Mouse (Mus musculus): Measurements from ENCODE around the gene Ap1b1. TPM values are rescaled to one million over a fixed set of nuclear protein-coding genes. Genes with fewer than 3 reads are reported as not detected.
A peak's percentile ranks its signal among the peaks of the same experiment; 100 is the strongest.

Gene Ap1b1
- polyA plus RNA-seq, 1 experiment from 2014 or later = 48.3 TPM

DNA sequence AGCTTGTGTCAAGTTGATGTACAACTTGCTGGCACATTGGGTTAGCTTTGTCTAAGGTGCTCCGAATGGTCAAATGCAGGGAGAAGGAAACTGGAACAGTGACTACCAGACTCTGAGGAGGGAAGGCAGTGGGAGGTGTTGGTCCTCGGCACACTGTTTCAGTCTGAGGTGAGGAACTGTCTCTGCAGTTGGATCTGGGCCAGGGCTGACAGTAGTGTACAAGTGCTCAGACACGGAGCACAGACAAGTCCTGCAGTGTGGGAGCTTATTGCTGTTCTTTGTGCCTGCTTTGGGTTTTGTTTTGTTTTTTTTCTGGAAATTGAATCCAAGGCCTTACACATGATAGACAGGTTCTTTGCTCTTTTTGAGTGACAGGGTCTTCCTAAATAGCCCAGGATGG is 3.6 kb upstream of the Ap1b1 start:
- H3K9me3 ChIP-seq (ENCODE audit: control insufficient read depth, low read length) = no peaks in the 10 kb centered on the region
- ATAC-seq (ENCODE audit: low read depth) = no peak
- no peaks in the 10 kb centered on the region for H3K36me3 ChIP-seq (ENCODE audit: control insufficient read depth, insufficient read depth, low read length)
- no peak overlapping the region for H3K27ac ChIP-seq (ENCODE audit: low read length)
- H3K4me1 ChIP-seq (replicated peaks; ENCODE audit: control insufficient read depth, insufficient read depth, low read length) = peaks cover 6% of the 10 kb centered on the region; the same call in 1 of the 2 replicates
- WGBS = 56% methylated on average over 3 of the region's 3 CpGs
- H3K27me3 ChIP-seq (ENCODE audit: control insufficient read depth, insufficient read depth, low read depth, low read length) = no peaks in the 10 kb centered on the region
- H3K4me2 ChIP-seq (ENCODE audit: low read depth, low read length) = no peak overlapping the region
- H3K9ac ChIP-seq (ENCODE audit: low read length) = no peak overlapping the region
- H3K4me3 ChIP-seq (ENCODE audit: low read length) = no peak overlapping the region

DNA sequence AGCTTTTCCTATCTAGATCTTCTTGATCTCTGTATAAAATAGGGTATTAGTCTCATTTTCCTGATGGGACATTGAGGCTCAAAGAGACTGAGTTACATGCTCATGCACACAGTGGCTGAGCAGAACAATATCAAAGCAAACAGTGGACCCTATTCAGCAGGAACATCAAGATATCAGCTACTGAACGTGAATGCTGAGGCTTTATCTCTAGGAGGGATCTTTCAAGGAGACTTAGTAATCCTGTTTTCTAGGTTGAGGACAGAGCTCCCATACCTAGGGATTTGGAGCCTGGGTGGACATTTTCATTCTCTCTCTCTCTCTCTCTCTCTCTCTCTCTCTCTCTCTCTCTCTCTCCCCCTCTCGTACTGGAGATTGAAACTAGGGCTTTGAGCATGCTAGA is 3.1 kb upstream of the Ap1b1 start:
- Histone ChIP-seq H3K27me3 (ENCODE audit: control insufficient read depth, insufficient read depth, low read depth, low read length) (no peaks in the 10 kb centered on the region), H3K4me2 (ENCODE audit: low read depth, low read length) (no peak overlapping the region), H3K9me3 (ENCODE audit: control insufficient read depth, low read length) (no peaks in the 10 kb centered on the region), H3K36me3 (ENCODE audit: control insufficient read depth, insufficient read depth, low read length) (no peaks in the 10 kb centered on the region), H3K9ac (ENCODE audit: low read length) (no peak overlapping the region), H3K27ac (ENCODE audit: low read length) (no peak overlapping the region), H3K4me3 (ENCODE audit: low read length) (no peak overlapping the region), H3K4me1 (replicated peaks; ENCODE audit: control insufficient read depth, insufficient read depth, low read length) (peaks cover 6% of the 10 kb centered on the region; the same call in 1 of the 2 replicates)
- WGBS = 42% methylated on average over 2 of the region's 2 CpGs
- no peak for ATAC-seq (ENCODE audit: low read depth)

DNA sequence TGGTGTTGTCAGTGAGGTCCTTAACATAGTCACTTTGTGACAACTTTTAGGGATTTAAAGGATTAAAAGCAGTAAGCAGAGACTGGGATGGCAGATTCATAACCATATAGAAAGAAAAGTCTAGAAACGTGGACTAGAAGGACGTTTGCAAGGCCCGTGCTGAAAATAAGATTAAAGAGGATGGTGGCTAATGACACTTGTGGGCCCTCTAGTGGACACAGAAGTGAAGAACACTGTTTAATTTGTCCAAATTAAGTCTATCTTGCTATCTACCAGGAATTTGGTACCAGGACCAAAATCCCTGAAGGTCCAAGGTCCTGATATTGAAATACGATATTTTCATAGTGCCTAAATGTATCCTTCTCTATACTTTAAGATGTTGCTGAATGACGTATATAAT is 2.4 kb upstream of the Ap1b1 start:
- H3K36me3 ChIP-seq (ENCODE audit: control insufficient read depth, insufficient read depth, low read length) = no peaks in the 10 kb centered on the region
- no peak overlapping the region for H3K27ac ChIP-seq (ENCODE audit: low read length)
- no peak overlapping the region for H3K9ac ChIP-seq (ENCODE audit: low read length)
- peaks cover 6% of the 10 kb centered on the region; the same call in 1 of the 2 replicates for H3K4me1 ChIP-seq (replicated peaks; ENCODE audit: control insufficient read depth, insufficient read depth, low read length)
- WGBS = 2% methylated on average over 5 of the region's 5 CpGs
- H3K9me3 ChIP-seq (ENCODE audit: control insufficient read depth, low read length) = no peaks in the 10 kb centered on the region
- 0 out of 2 replicates have a peak overlapping the region, but pooled peaks have one; percentile 30 for H3K4me2 ChIP-seq (ENCODE audit: low read depth, low read length)
- H3K4me3 ChIP-seq (ENCODE audit: low read length) = no peak overlapping the region
- ATAC-seq (ENCODE audit: low read depth) = no peak
- H3K27me3 ChIP-seq (ENCODE audit: control insufficient read depth, insufficient read depth, low read depth, low read length) = no peaks in the 10 kb centered on the region

DNA sequence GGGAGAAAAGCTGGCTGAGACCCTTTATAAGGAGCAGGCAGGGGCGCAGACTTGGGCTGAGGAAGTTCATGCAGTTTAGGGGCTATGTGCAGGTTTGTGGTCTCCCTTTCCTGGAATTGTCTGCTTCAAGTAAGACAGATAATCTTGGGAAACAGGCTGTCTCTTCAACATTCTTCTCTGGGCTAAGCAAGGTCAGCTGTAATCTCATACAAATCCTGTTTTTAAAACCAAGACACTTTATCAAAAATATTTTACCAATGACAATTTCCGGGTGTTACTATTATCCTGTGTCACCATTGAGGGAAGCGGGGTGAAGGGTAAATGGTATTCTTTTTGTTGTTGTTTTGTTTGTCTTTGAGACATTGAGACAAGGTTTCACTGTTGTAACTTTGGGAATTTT is 1.8 kb upstream of the Ap1b1 start:
- no peak overlapping the region for H3K27ac ChIP-seq (ENCODE audit: low read length)

DNA sequence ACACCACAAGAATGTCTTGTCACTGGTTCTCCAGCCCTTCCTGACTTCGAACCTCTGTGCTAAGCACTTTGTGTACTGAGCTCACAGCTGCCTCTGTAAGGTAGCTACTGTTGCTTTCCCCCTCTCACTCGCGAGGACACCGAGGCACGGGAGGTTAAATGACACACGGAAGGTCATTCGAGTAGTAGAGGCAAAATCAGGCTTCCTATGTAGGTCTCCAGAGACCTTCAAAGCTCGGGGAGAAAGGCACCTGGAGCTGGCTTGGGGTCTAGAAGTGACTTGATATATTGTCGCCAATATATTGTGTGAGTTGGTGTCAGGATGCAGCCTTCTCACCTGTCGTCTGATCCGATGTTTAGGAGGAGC is 846 bp downstream of the Ap1b1 start:
- H3K4me3 ChIP-seq (ENCODE audit: low read length) = peak overlapping the region; percentile 74
- H3K9me3 ChIP-seq (ENCODE audit: control insufficient read depth, low read length) = no peaks in the 10 kb centered on the region
- no peak overlapping the region for H3K27ac ChIP-seq (ENCODE audit: low read length)
- 0 out of 2 replicates have a peak, but pooled peaks have one; percentile 7 for ATAC-seq (ENCODE audit: low read depth)
- H3K4me1 ChIP-seq (replicated peaks; ENCODE audit: control insufficient read depth, insufficient read depth, low read length) = peaks cover 6% of the 10 kb centered on the region; the same call in 1 of the 2 replicates
- WGBS = 44% methylated on average over 11 of the region's 11 CpGs
- peak overlapping the region; percentile 71 for H3K9ac ChIP-seq (ENCODE audit: low read length)
- no peaks in the 10 kb centered on the region for H3K36me3 ChIP-seq (ENCODE audit: control insufficient read depth, insufficient read depth, low read length)
- H3K4me2 ChIP-seq (ENCODE audit: low read depth, low read length) = peak overlapping the region; percentile 80
- no peaks in the 10 kb centered on the region for H3K27me3 ChIP-seq (ENCODE audit: control insufficient read depth, insufficient read depth, low read depth, low read length)

More for the DNA sequence above, 1.8 kb upstream of the Ap1b1 start:
- H3K4me1 ChIP-seq (replicated peaks; ENCODE audit: control insufficient read depth, insufficient read depth, low read length) = peaks cover 6% of the 10 kb centered on the region; the same call in 1 of the 2 replicates
- ATAC-seq (ENCODE audit: low read depth) = no peak
- WGBS = 67% methylated on average over 3 of the region's 3 CpGs
- no peaks in the 10 kb centered on the region for H3K27me3 ChIP-seq (ENCODE audit: control insufficient read depth, insufficient read depth, low read depth, low read length)
- H3K36me3 ChIP-seq (ENCODE audit: control insufficient read depth, insufficient read depth, low read length) = no peaks in the 10 kb centered on the region
- H3K9ac ChIP-seq (ENCODE audit: low read length) = no peak overlapping the region
- H3K4me2 ChIP-seq (ENCODE audit: low read depth, low read length) = no peak overlapping the region
- H3K9me3 ChIP-seq (ENCODE audit: control insufficient read depth, low read length) = no peaks in the 10 kb centered on the region
- no peak overlapping the region for H3K4me3 ChIP-seq (ENCODE audit: low read length)

DNA sequence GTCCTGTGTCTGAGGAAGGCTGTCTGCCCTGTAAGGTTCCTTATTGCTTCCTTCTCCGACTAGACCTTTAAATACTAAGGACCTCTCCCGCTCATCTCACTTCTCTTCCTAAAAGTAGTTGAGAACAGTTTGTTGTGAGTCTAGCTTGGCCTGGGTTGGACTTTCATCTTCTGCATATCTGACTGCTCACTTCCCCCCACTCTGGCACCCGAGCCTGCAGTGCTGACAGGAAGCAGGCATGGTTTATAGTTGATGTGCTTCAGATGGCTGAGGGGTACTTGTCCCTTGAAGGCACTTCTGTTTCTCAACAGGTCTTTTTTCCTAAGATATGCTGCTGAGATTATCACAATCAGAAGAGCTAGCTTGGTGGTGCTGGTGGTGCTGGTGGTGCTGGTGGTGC is 2.6 kb downstream of the Ap1b1 start:
- Histone ChIP-seq H3K4me2 (ENCODE audit: low read depth, low read length) (no peak overlapping the region), H3K4me3 (ENCODE audit: low read length) (no peak overlapping the region), H3K9me3 (ENCODE audit: control insufficient read depth, low read length) (no peaks in the 10 kb centered on the region), H3K9ac (ENCODE audit: low read length) (no peak overlapping the region), H3K36me3 (ENCODE audit: control insufficient read depth, insufficient read depth, low read length) (no peaks in the 10 kb centered on the region), H3K27me3 (ENCODE audit: control insufficient read depth, insufficient read depth, low read depth, low read length) (no peaks in the 10 kb centered on the region), H3K27ac (ENCODE audit: low read length) (no peak overlapping the region), H3K4me1 (replicated peaks; ENCODE audit: control insufficient read depth, insufficient read depth, low read length) (peaks cover 6% of the 10 kb centered on the region; the same call in 1 of the 2 replicates)
- WGBS = 60% methylated on average over 3 of the region's 3 CpGs
- no peak for ATAC-seq (ENCODE audit: low read depth)

DNA sequence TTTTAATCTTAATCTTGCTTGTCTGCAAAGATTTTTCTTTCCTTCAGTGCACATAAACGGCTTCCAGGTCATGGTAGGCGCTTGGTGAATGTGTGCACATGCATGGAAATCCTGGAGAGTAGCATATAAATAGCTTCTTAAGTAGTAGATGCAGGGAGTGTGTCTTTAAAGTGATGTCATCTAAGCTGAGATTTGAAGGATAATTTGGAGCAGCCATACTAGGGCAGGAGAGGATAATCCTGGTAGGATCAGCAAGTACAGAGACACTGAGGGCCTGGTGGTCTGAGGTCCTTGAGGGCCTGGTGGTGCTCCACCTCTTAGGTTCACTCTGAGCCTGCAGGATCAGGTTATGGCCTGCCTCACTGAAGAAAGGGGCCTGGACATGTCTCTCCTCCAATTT is 5.8 kb downstream of the Ap1b1 start:
- H3K9me3 ChIP-seq (ENCODE audit: control insufficient read depth, low read length) = no peaks in the 10 kb centered on the region
- ATAC-seq (ENCODE audit: low read depth) = no peak
- 85% methylated on average over 2 of the region's 2 CpGs for WGBS

DNA sequence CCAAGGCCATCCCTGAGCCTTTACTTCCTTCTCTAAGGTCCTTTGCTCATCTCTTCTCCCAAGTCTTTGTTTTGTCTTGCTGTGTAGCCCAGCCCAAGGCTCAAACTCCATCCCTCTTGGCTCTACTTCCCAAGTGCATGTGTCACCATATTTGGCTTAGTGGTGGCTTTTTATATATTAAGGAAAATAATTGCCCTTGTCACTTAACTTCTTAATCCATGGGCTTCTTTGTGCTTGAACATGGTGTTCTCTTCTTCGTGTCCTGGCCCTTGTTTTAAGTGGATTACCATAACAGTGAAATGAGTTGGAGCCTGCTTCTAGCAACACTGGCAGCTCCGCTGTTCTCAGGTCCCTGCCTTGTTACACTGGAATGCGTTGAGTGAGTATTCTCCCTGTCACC is 9.1 kb downstream of the Ap1b1 start:
- H3K27me3 ChIP-seq (ENCODE audit: control insufficient read depth, insufficient read depth, low read depth, low read length) = no peaks in the 10 kb centered on the region
- H3K9ac ChIP-seq (ENCODE audit: low read length) = no peak overlapping the region
- H3K27ac ChIP-seq (ENCODE audit: low read length) = no peak overlapping the region
- H3K4me1 ChIP-seq (replicated peaks; ENCODE audit: control insufficient read depth, insufficient read depth, low read length) = no peaks in the 10 kb centered on the region
- H3K4me2 ChIP-seq (ENCODE audit: low read depth, low read length) = no peak overlapping the region
- H3K4me3 ChIP-seq (ENCODE audit: low read length) = no peak overlapping the region
- no peaks in the 10 kb centered on the region for H3K36me3 ChIP-seq (ENCODE audit: control insufficient read depth, insufficient read depth, low read length)
- no peak for ATAC-seq (ENCODE audit: low read depth)
- 87% methylated on average over 3 of the region's 3 CpGs for WGBS
- no peaks in the 10 kb centered on the region for H3K9me3 ChIP-seq (ENCODE audit: control insufficient read depth, low read length)

More for the DNA sequence above, 5.8 kb downstream of the Ap1b1 start:
- peaks cover 3% of the 10 kb centered on the region; the same call in 1 of the 2 replicates for H3K4me1 ChIP-seq (replicated peaks; ENCODE audit: control insufficient read depth, insufficient read depth, low read length)
- no peak overlapping the region for H3K27ac ChIP-seq (ENCODE audit: low read length)
- H3K27me3 ChIP-seq (ENCODE audit: control insufficient read depth, insufficient read depth, low read depth, low read length) = no peaks in the 10 kb centered on the region
- H3K36me3 ChIP-seq (ENCODE audit: control insufficient read depth, insufficient read depth, low read length) = no peaks in the 10 kb centered on the region
- no peak overlapping the region for H3K9ac ChIP-seq (ENCODE audit: low read length)
- no peak overlapping the region for H3K4me2 ChIP-seq (ENCODE audit: low read depth, low read length)
- no peak overlapping the region for H3K4me3 ChIP-seq (ENCODE audit: low read length)

DNA sequence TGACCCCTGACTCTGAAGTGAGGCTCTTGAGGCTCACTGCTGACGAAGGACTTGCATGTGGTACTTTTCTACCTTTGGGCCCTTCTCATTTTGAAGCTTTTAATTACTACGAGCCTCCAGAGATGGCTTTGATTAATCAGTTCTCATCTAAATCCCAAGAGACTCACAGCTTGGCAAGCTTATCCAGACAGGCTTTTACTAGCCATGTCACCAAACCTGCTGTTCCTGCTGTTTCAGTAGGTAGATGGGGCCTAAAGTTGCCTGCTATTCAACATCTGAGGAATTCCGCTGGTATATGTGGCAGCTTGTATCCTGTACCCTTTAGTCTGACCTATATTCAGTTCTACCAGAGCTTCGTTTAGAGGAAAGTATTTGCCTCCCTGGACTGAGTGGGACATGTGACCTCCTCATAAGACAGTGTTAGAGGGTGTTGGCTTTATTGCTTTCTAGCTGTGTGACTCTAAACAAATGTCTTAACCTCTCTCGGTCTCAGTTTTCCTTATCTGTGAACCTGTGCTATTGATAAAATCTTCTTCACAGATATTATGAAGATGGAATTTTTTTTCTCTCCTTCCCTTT is 10.1 kb downstream of the Ap1b1 start:
- Histone ChIP-seq H3K9me3 (ENCODE audit: control insufficient read depth, low read length) (no peaks in the 10 kb centered on the region), H3K4me2 (ENCODE audit: low read depth, low read length) (no peak overlapping the region), H3K9ac (ENCODE audit: low read length) (no peak overlapping the region), H3K27ac (ENCODE audit: low read length) (no peak overlapping the region), H3K36me3 (ENCODE audit: control insufficient read depth, insufficient read depth, low read length) (no peaks in the 10 kb centered on the region), H3K4me3 (ENCODE audit: low read length) (no peak overlapping the region), H3K4me1 (replicated peaks; ENCODE audit: control insufficient read depth, insufficient read depth, low read length) (no peaks in the 10 kb centered on the region), H3K27me3 (ENCODE audit: control insufficient read depth, insufficient read depth, low read depth, low read length) (no peaks in the 10 kb centered on the region)
- no peak for ATAC-seq (ENCODE audit: low read depth)
- 79% methylated on average over 5 of the region's 5 CpGs for WGBS

Data from lung, embryonic 16.5 days (tissue).